Mouse (Mus musculus) forebrain, embryonic 11.5 days (tissue): ENCODE data around the gene Olfr1424. TPM values are rescaled to one million over a fixed set of nuclear protein-coding genes. Genes with fewer than 3 reads are reported as not detected.

ENCODE experiments used
- ATAC-seq: fragments of 200-750 bp; cut with Nextera tagmentation; replicated peaks from 2 replicates; pipeline ENCODE4 v1.8.0; 2017; ENCODE audit warnings: moderate TSS enrichment; ENCODE audit not compliant: low FRiP score
- DNase-seq: peaks from one replicate; pipeline ENCODE4 v3.0.0-alpha.2; 2017; ENCODE audit warnings: low spot score
- H3K27ac ChIP-seq: fragments of 300-500 bp; sonication (generic); 2 replicates; pipeline ENCODE4 v1.5.1; 2014; ENCODE audit warnings: low read depth, low read length
- H3K27me3 ChIP-seq: fragments of 300-500 bp; sonication (generic); 2 replicates; pipeline ENCODE4 v1.6.1; 2014; ENCODE audit warnings: mild to moderate bottlenecking, low read length, mixed read lengths; ENCODE audit not compliant: control insufficient read depth, insufficient read depth
- H3K36me3 ChIP-seq: fragments of 300-500 bp; sonication (generic); 2 replicates; pipeline ENCODE4 v1.6.1; 2014; ENCODE audit warnings: mild to moderate bottlenecking, low read length, moderate library complexity, mixed read lengths; ENCODE audit not compliant: control insufficient read depth, insufficient read depth
- H3K4me1 ChIP-seq: fragments of 300-500 bp; sonication (generic); replicated peaks from 2 replicates; pipeline ENCODE4 v1.6.1; 2014; ENCODE audit warnings: low read length, mixed read lengths; ENCODE audit not compliant: control insufficient read depth, insufficient read depth
- H3K4me2 ChIP-seq: fragments of 300-500 bp; sonication (generic); 2 replicates; pipeline ENCODE4 v1.6.1; 2014; ENCODE audit warnings: low read depth, mild to moderate bottlenecking, low read length, moderate library complexity, mixed read lengths; ENCODE audit not compliant: severe bottlenecking
- H3K4me3 ChIP-seq: fragments of 300-500 bp; sonication (generic); 2 replicates; pipeline ENCODE4 v1.5.1; 2014; ENCODE audit warnings: low read depth, low read length
- H3K9ac ChIP-seq: fragments of 300-500 bp; sonication (generic); 2 replicates; pipeline ENCODE4 v1.6.1; 2014; ENCODE audit warnings: low read length
- H3K9me3 ChIP-seq: fragments of 300-500 bp; sonication (generic); 2 replicates; pipeline ENCODE4 v1.6.1; 2016; ENCODE audit warnings: low read length, mixed read lengths; ENCODE audit not compliant: control insufficient read depth
- WGBS: fragments of 180-500 bp; shearing (Covaris S2); extraction: QIAGEN DNeasy Blood & Tissue Kit; methylation state at CpG from one replicate; pipeline ENCODE4 v1.1.7; 2014; 5-methylcytosine and 5-hydroxymethylcytosine counted together
- polyA plus RNA-seq: library from polyadenylated mRNA; unstranded; fragments of >200 nt; fragmentation: Nextera tagmentation; extraction: Ambion mirVana; gene quantifications from 2 replicates; pipeline ENCODE4 v1.2.1, GENCODE M21; 2014

Olfr1424 gene
- polyA plus RNA-seq, 1 experiment from 2014 or later: not detected

GRCm38 (mm10) chr19:12037727-12038126, 24.8 kb downstream of the Olfr1424 start:
- H3K27ac ChIP-seq: no peak overlapping the region
- H3K27me3 ChIP-seq: no peaks in the 10 kb centered on the region
- H3K4me1 ChIP-seq: no peaks in the 10 kb centered on the region
- no peak for DNase-seq
- no peak for ATAC-seq
- H3K4me2 ChIP-seq: no peak overlapping the region
- H3K4me3 ChIP-seq: no peak overlapping the region
- H3K9ac ChIP-seq: no peak overlapping the region
- no peaks in the 10 kb centered on the region for H3K36me3 ChIP-seq
- no peaks in the 10 kb centered on the region for H3K9me3 ChIP-seq

GRCm38 (mm10) chr19:12026606-12027005, 35.9 kb downstream of the Olfr1424 start:
- WGBS: 92% methylated on average over 2 of the region's 2 CpGs
- no peak overlapping the region for H3K4me3 ChIP-seq
- ATAC-seq (no peak), DNase-seq (no peak)
- H3K4me2 ChIP-seq: no peak overlapping the region
- H3K4me1 ChIP-seq: no peaks in the 10 kb centered on the region
- no peaks in the 10 kb centered on the region for H3K36me3 ChIP-seq
- no peaks in the 10 kb centered on the region for H3K27me3 ChIP-seq
- H3K9ac ChIP-seq: no peak overlapping the region
- no peaks in the 10 kb centered on the region for H3K9me3 ChIP-seq
- H3K27ac ChIP-seq: no peak overlapping the region

DNA sequence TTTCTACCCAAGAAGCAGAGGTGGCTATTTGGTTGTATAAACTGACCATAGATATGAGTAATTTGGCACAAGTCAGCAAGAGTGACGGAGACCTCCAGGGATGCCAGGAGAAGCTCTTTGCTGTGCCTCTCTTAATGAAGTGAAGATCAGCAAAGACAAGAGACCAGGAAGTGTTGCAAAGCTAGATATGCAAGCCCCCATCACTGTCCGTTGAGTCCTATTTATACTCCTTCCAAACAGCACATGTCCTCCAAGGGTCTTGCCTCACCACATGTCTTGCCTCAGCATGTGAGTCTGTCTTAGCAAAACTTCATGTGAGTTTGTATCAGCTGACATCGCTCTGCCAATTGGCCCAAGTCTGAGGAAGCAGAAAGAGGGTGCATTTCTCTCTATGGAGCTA, 37.1 kb downstream of the Olfr1424 start:
- DNase-seq (no peak), ATAC-seq (no peak)
- Histone ChIP-seq H3K27me3 (no peaks in the 10 kb centered on the region), H3K4me2 (no peak overlapping the region), H3K9me3 (no peaks in the 10 kb centered on the region), H3K36me3 (no peaks in the 10 kb centered on the region), H3K27ac (no peak overlapping the region), H3K9ac (no peak overlapping the region), H3K4me1 (no peaks in the 10 kb centered on the region), H3K4me3 (no peak overlapping the region)
- WGBS: 87% methylated on average over 3 of the region's 3 CpGs

GRCm38 (mm10) chr19:12024149-12024548, 38.3 kb downstream of the Olfr1424 start:
- no peaks in the 10 kb centered on the region for H3K36me3 ChIP-seq
- no peak for ATAC-seq

DNA sequence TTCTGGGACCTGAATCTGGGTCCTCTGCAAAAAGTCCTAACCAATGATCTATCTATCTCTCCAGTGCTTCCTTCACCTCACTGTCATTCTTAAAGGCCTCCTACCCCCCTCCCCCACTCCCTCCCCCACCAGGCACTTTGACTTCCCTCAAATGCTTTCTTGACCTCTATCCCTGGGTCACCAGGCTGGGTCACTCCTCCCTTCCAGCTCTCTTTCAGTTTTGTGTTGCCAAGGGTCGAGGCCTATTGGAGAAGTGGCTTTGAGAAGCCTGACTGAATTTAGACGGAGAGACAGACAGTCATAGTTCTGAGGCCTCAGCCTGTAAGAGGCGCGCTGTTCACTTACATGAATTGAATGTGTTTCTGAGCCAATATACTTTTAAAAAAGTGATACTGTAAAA, 46.3 kb downstream of the Olfr1424 start:
- no peak for ATAC-seq

More at GRCm38 (mm10) chr19:12024149-12024548, 38.3 kb downstream of the Olfr1424 start:
- H3K4me3 ChIP-seq: no peak overlapping the region
- 92% methylated on average over 4 of the region's 4 CpGs for WGBS
- no peak overlapping the region for H3K9ac ChIP-seq
- H3K27me3 ChIP-seq: no peaks in the 10 kb centered on the region
- no peaks in the 10 kb centered on the region for H3K4me1 ChIP-seq
- H3K27ac ChIP-seq: no peak overlapping the region
- DNase-seq: no peak
- no peak overlapping the region for H3K4me2 ChIP-seq
- H3K9me3 ChIP-seq: no peaks in the 10 kb centered on the region

DNA sequence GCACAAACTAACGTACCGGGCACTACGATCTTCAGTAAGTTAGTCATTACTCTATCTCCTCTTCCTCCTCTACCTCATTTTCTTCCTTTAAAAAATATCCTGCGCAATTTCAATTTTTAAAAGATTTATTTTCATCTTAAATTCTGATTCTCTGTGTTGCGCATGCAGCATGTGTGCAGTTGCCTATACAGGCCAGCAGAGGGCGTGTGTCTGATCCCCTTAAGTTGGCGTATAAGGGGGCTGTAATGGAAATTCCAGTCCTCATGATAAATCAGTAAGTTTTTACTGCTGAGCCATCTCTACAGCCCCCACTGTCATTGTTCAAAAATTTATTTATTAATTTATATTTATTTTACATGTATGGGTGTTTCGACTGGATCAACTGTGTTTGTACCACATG, 46.8 kb downstream of the Olfr1424 start:
- no peaks in the 10 kb centered on the region for H3K4me1 ChIP-seq
- H3K4me3 ChIP-seq: no peak overlapping the region
- H3K9me3 ChIP-seq: no peaks in the 10 kb centered on the region; the same call in 1 of the 2 replicates
- H3K27ac ChIP-seq: no peak overlapping the region
- no peak overlapping the region for H3K9ac ChIP-seq
- ATAC-seq (no peak), DNase-seq (no peak)
- WGBS: 67% methylated on average over 8 of the region's 8 CpGs
- no peaks in the 10 kb centered on the region for H3K36me3 ChIP-seq
- no peaks in the 10 kb centered on the region for H3K27me3 ChIP-seq
- H3K4me2 ChIP-seq: no peak overlapping the region

More for the DNA sequence above, 46.3 kb downstream of the Olfr1424 start:
- Histone ChIP-seq H3K9ac (no peak overlapping the region), H3K36me3 (no peaks in the 10 kb centered on the region), H3K4me1 (no peaks in the 10 kb centered on the region), H3K27me3 (no peaks in the 10 kb centered on the region), H3K4me3 (no peak overlapping the region), H3K27ac (no peak overlapping the region), H3K4me2 (no peak overlapping the region), H3K9me3 (no peaks in the 10 kb centered on the region; the same call in 1 of the 2 replicates)
- DNase-seq: no peak
- WGBS: 74% methylated on average over 4 of the region's 4 CpGs

DNA sequence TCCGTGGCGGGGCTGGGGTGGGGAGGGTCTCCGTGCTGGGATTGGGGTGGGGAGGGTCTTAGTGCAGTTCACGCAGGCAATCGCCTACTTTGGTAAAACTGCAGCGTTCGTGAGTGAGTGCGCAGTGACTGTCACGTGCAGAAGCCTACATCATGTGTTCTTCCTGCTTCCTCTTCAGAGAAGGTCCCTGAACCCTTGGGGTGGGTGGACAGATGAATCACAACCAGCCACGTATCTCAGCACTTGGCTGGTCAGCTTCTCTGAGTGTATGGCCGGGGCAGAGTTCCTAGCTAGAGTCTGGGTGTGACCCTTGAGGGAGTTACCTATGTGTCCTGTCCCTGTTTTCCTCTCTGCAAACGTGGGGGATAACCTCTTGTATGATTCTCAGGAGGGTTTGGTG, 49.3 kb downstream of the Olfr1424 start:
- H3K36me3 ChIP-seq: no peaks in the 10 kb centered on the region
- peak overlapping the region; percentile 37 for H3K9ac ChIP-seq
- WGBS: under 1% methylated on average over 12 of the region's 12 CpGs
- H3K4me3 ChIP-seq: peak overlapping the region; percentile 49
- ATAC-seq (no peak), DNase-seq (peak; percentile 60)
- H3K4me1 ChIP-seq: no peaks in the 10 kb centered on the region
- H3K27ac ChIP-seq: no peak overlapping the region
- H3K4me2 ChIP-seq: peak overlapping the region; percentile 54
- no peaks in the 10 kb centered on the region for H3K27me3 ChIP-seq
- H3K9me3 ChIP-seq: no peaks in the 10 kb centered on the region; the same call in 1 of the 2 replicates

DNA sequence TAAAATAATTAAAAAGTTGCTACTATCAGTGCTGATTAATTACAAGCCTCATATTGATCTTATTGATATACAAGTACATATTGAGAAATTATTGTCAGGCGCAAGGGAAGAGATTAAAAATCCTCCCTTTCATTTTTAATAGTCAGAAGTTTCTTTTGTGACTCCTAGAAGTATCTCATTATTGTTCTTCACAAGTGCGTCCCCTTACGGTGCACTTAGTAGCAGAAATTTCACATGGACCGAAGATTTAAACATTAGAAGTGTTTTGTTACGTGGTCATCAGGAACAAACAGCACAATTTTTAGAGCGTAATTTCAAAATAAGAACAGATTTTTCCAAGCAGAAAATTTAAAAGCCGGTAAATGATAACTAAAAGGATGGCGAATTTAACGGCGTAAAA, 49.9 kb downstream of the Olfr1424 start:
- Histone ChIP-seq H3K27ac (no peak overlapping the region), H3K9ac (peak overlapping the region; percentile 37), H3K9me3 (no peaks in the 10 kb centered on the region; the same call in 1 of the 2 replicates), H3K36me3 (no peaks in the 10 kb centered on the region), H3K27me3 (no peaks in the 10 kb centered on the region), H3K4me2 (peak overlapping the region; percentile 54), H3K4me1 (no peaks in the 10 kb centered on the region), H3K4me3 (peak overlapping the region; percentile 49)
- ATAC-seq (no peak), DNase-seq (no peak)
- WGBS: 2% methylated on average over 10 of the region's 10 CpGs
